Mouse (Mus musculus) CH12.LX (cell line): Measurements from ENCODE around the gene Nsun2. TPM values are rescaled to one million over a fixed set of nuclear protein-coding genes. Genes with fewer than 3 reads are reported as not detected.

Experiments
- DNase-seq: peaks from one replicate; pipeline ENCODE4 v3.0.0-alpha.2; 2013; ENCODE audit errors: extremely low read depth
- H3K27ac ChIP-seq: 2 replicates; pipeline ENCODE4 v1.5.1; 2012; ENCODE audit warnings: low read depth, mild to moderate bottlenecking, control low read depth, moderate library complexity; ENCODE audit not compliant: insufficient read depth
- H3K27me3 ChIP-seq: replicated peaks from 2 replicates; pipeline ENCODE3; 2012; ENCODE audit warnings: inconsistent platforms
- H3K36me3 ChIP-seq, 2 experiments: replicated peaks in 1 of 2; 2 replicates each; pipeline versions ENCODE3 to v1.6.1; 2012; ENCODE audit warnings: inconsistent platforms in 1 of 2, low read length in 1 of 2, mild to moderate bottlenecking in 1 of 2, mixed read lengths in 1 of 2, moderate library complexity in 1 of 2; ENCODE audit not compliant: control insufficient read depth in 1 of 2, insufficient read depth in 1 of 2
- H3K4me1 ChIP-seq, 2 experiments: 2 replicates each; pipeline ENCODE4 v1.6.1; 2012; ENCODE audit warnings: inconsistent platforms in 1 of 2, moderate library complexity in 1 of 2; ENCODE audit not compliant: insufficient read depth in 2 of 2, control insufficient read depth in 1 of 2
- H3K4me2 ChIP-seq: 2 replicates; pipeline ENCODE4 v1.6.1; 2012; ENCODE audit warnings: low read depth, mild to moderate bottlenecking, control low read depth; ENCODE audit not compliant: poor library complexity, insufficient read depth, severe bottlenecking
- H3K4me3 ChIP-seq, 3 experiments: fragments of 150-350 bp in 1 of 3; sonication (generic) in 1 of 3; replicated peaks in 1 of 3; 2 replicates each; pipeline versions ENCODE3 to v1.5.1; 2011 to 2012; ENCODE audit warnings: low read depth in 2 of 3, low read length in 2 of 3, mild to moderate bottlenecking in 2 of 3, moderate library complexity in 2 of 3, control low read depth in 1 of 3, improper control_type of control experiment in 1 of 3, inconsistent platforms in 1 of 3, mixed read lengths in 1 of 3; ENCODE audit not compliant: poor library complexity in 1 of 3
- H3K79me2 ChIP-seq: replicated peaks from 2 replicates; pipeline ENCODE4 v1.6.1; 2012; ENCODE audit warnings: mild to moderate bottlenecking, moderate library complexity; ENCODE audit not compliant: control insufficient read depth, poor library complexity, insufficient read depth, severe bottlenecking; ENCODE audit errors: extremely low read depth
- H3K9ac ChIP-seq: 2 replicates; pipeline ENCODE4 v1.6.1; 2012; ENCODE audit warnings: low read depth, mild to moderate bottlenecking, control low read depth, moderate library complexity; ENCODE audit not compliant: insufficient read depth
- H3K9me3 ChIP-seq: replicated peaks from 2 replicates; pipeline ENCODE3; 2012; ENCODE audit warnings: low read length, inconsistent platforms, mixed read lengths
- BHLHE40 ChIP-seq: IDR thresholded peaks from 2 replicates; pipeline ENCODE4 v1.6.1; 2011; ENCODE audit warnings: mild to moderate bottlenecking, low read depth, low read length, improper control_type of control experiment
- CHD1 ChIP-seq: IDR thresholded peaks from 2 replicates; pipeline ENCODE4 v1.6.1; 2012; ENCODE audit warnings: low read depth, low read length, improper control_type of control experiment, inconsistent platforms
- CHD2 ChIP-seq: IDR thresholded peaks from 2 replicates; pipeline ENCODE4 v1.6.1; 2011; ENCODE audit warnings: low read length, improper control_type of control experiment
- E2F4 ChIP-seq: IDR thresholded peaks from 2 replicates; pipeline ENCODE4 v1.6.1; 2011; ENCODE audit warnings: low read depth, low read length, improper control_type of control experiment; ENCODE audit not compliant: insufficient replicate concordance
- ELF1 ChIP-seq: IDR thresholded peaks from 2 replicates; pipeline ENCODE4 v1.6.1; 2014; ENCODE audit warnings: low read depth, mild to moderate bottlenecking, inconsistent platforms, low read length, improper control_type of control experiment
- ETS1 ChIP-seq: conservative IDR thresholded peaks from 2 replicates; pipeline ENCODE4 v1.6.1; 2012; ENCODE audit warnings: low read depth, mild to moderate bottlenecking, inconsistent platforms, low read length, improper control_type of control experiment, moderate library complexity
- GABPA ChIP-seq: IDR thresholded peaks from 2 replicates; pipeline ENCODE4 v1.6.1; 2012; ENCODE audit warnings: low read depth, low read length, improper control_type of control experiment, inconsistent platforms; ENCODE audit not compliant: insufficient replicate concordance
- IRF4 ChIP-seq: IDR thresholded peaks from 2 replicates; pipeline ENCODE4 v1.6.1; 2014; ENCODE audit warnings: low read depth, mild to moderate bottlenecking, inconsistent platforms, low read length, improper control_type of control experiment
- JUND ChIP-seq: conservative IDR thresholded peaks from 2 replicates; pipeline ENCODE4 v1.6.1; 2011; ENCODE audit warnings: low read depth, low read length, improper control_type of control experiment
- MAFK ChIP-seq: IDR thresholded peaks from 2 replicates; pipeline ENCODE4 v1.6.1; 2011; ENCODE audit warnings: low read length, improper control_type of control experiment; ENCODE audit not compliant: insufficient replicate concordance
- MAX ChIP-seq: IDR thresholded peaks from 2 replicates; pipeline ENCODE4 v1.6.1; 2011; ENCODE audit warnings: low read length, improper control_type of control experiment
- MAZ ChIP-seq: IDR thresholded peaks from 2 replicates; pipeline ENCODE4 v1.6.1; 2012; ENCODE audit warnings: low read depth, mild to moderate bottlenecking, inconsistent platforms, low read length, improper control_type of control experiment, moderate library complexity
- MEF2A ChIP-seq: IDR thresholded peaks from 2 replicates; pipeline ENCODE4 v1.6.1; 2014; ENCODE audit warnings: low read depth, mild to moderate bottlenecking, inconsistent platforms, low read length, improper control_type of control experiment, borderline replicate concordance
- MXI1 ChIP-seq: IDR thresholded peaks from 2 replicates; pipeline ENCODE4 v1.6.1; 2011; ENCODE audit warnings: mild to moderate bottlenecking, low read depth, low read length, improper control_type of control experiment
- MYC ChIP-seq: IDR thresholded peaks from 2 replicates; pipeline ENCODE4 v1.6.1; 2011; ENCODE audit warnings: low read depth, mild to moderate bottlenecking, improper control_type of control experiment, low read length
- NELFE ChIP-seq: IDR thresholded peaks from 2 replicates; pipeline ENCODE4 v1.6.1; 2011; ENCODE audit warnings: low read depth, low read length, improper control_type of control experiment
- PAX5 ChIP-seq: IDR thresholded peaks from 2 replicates; pipeline ENCODE4 v1.6.1; 2012; ENCODE audit warnings: low read length, inconsistent platforms, mixed read lengths
- POLR2A ChIP-seq: IDR thresholded peaks from 2 replicates; pipeline ENCODE4 v1.6.1; 2011; ENCODE audit warnings: low read depth, mild to moderate bottlenecking, improper control_type of control experiment, low read length
- RAD21 ChIP-seq: IDR thresholded peaks from 2 replicates; pipeline ENCODE4 v1.6.1; 2011; ENCODE audit warnings: low read depth, mild to moderate bottlenecking, low read length, improper control_type of control experiment, moderate library complexity
- RCOR1 ChIP-seq: conservative IDR thresholded peaks from 2 replicates; pipeline ENCODE4 v1.6.1; 2012; ENCODE audit warnings: low read depth, mild to moderate bottlenecking, inconsistent platforms, low read length, improper control_type of control experiment
- SIN3A ChIP-seq: IDR thresholded peaks from 2 replicates; pipeline ENCODE4 v1.6.1; 2012; ENCODE audit warnings: low read length, improper control_type of control experiment, inconsistent platforms
- USF1 ChIP-seq: IDR thresholded peaks from 2 replicates; pipeline ENCODE4 v1.6.1; 2014; ENCODE audit warnings: low read depth, mild to moderate bottlenecking, inconsistent platforms, low read length, improper control_type of control experiment
- USF2 ChIP-seq: conservative IDR thresholded peaks from 2 replicates; pipeline ENCODE4 v1.6.1; 2011; ENCODE audit warnings: low read depth, low read length, improper control_type of control experiment
- ZC3H11A ChIP-seq: IDR thresholded peaks from 2 replicates; pipeline ENCODE4 v1.6.1; 2012; ENCODE audit warnings: low read depth, mild to moderate bottlenecking, inconsistent platforms, low read length, improper control_type of control experiment
- ZKSCAN1 ChIP-seq: IDR thresholded peaks from 2 replicates; pipeline ENCODE4 v1.6.1; 2012; ENCODE audit warnings: low read depth, inconsistent platforms, low read length, improper control_type of control experiment, borderline replicate concordance
- ZMIZ1 ChIP-seq: IDR thresholded peaks from 2 replicates; pipeline ENCODE4 v1.6.1; 2012; ENCODE audit warnings: low read depth, mild to moderate bottlenecking, inconsistent platforms, low read length, improper control_type of control experiment
- dilution Hi-C: fragments of 300-500 bp; cut with MboI; formaldehyde crosslinking; loops from 2 replicates; pipeline ENCODE4 v1.14.3; 2020; ENCODE audit warnings: low sequenced_read_pairs; ENCODE audit not compliant: extremely low pct_unique_long_range_greater_than_20kb, extremely low pct_ligation_motif_present
- in situ Hi-C: fragments of 300-500 bp; cut with MboI; formaldehyde crosslinking; loops from 3 replicates; pipeline ENCODE4 v1.14.3; 2019; ENCODE audit warnings: low sequenced_read_pairs, low pct_ligation_motif_present, low pct_unique_long_range_greater_than_20kb, mixed read lengths
- polyA plus RNA-seq: library from polyadenylated mRNA; unstranded; fragments of >175 nt; gene quantifications from 2 replicates; pipeline ENCODE4 v1.2.1, GENCODE M21; 2012; ENCODE audit warnings: low read depth; ENCODE audit not compliant: insufficient read length
- total RNA-seq, 2 experiments: library from RNA; depleted of rRNA; stranded (reverse); fragments of 300-350 nt in 1 of 2; fragments of >200 nt in 1 of 2; gene quantifications; 2 replicates each; pipeline ENCODE4 v1.2.3; 2012 to 2014

The Nsun2 gene
- total and polyA plus RNA-seq, 3 experiments = 178 to 292 (median 279) TPM

- Histone ChIP-seq H3K27ac (no peak overlapping the region), H3K9me3 (no peaks in the 10 kb centered on the region), H3K79me2 (no peaks in the 10 kb centered on the region), H3K4me1 (peaks cover 0 to 2% of the 10 kb centered on the region in 2 experiments; a peak in 2 of 4 replicates), H3K36me3 (no peaks in the 10 kb centered on the region), H3K4me3 (no peak overlapping the region), H3K9ac (no peak overlapping the region), H3K27me3 (no peaks in the 10 kb centered on the region)
- DNase-seq = no peak
- dilution Hi-C loops = no loop called here
- in situ Hi-C loops = no loop called here
- no peak for TF ChIP-seq USF1
- TF ChIP-seq ELF1 = no peak
- TF ChIP-seq MYC = no peak
- TF ChIP-seq GABPA = no peak
- TF ChIP-seq PAX5 = no peak
- TF ChIP-seq MXI1 = no peak
- TF ChIP-seq ETS1 = no peak
- no peak for TF ChIP-seq USF2
- TF ChIP-seq RAD21 = no peak
- no peak for TF ChIP-seq E2F4
- no peak for TF ChIP-seq IRF4
- TF ChIP-seq ZMIZ1 = no peak
- TF ChIP-seq MAX = no peak
- no peak for TF ChIP-seq RCOR1
- no peak for TF ChIP-seq JUND
- TF ChIP-seq CHD2 = no peak
- TF ChIP-seq NELFE = no peak
- TF ChIP-seq ZKSCAN1 = no peak
- TF ChIP-seq, all 38 proteins: peak for 0
- no peak overlapping the region for H3K4me2 ChIP-seq
Measured at GRCm38 (mm10) chr13:69569201-69569600, 35.7 kb downstream of the Nsun2 start.

DNA sequence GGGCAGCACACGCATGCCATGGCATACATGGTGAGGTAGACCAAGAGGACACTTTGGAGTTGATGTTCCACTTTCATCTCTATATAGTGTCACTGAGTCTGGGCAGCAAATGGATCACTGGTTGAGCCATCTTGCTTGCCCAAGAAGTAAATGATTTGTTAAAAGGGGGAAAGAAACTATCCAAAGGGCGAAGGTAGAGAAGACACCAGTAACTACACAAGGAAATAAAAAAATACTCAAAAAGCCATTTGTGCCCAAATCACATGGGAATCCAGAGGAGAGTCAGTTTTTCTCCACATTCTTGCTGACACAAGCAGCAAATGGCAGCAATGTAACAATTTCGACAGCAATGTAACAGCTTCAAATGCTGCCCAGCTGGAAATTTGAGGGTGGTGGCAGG is 39.0 kb downstream of the Nsun2 start:
- TF ChIP-seq MEF2A (no peak), BHLHE40 (no peak), MAFK (no peak), PAX5 (no peak), SIN3A (no peak), ELF1 (no peak), NELFE (no peak), CHD1 (no peak), USF1 (no peak), USF2 (no peak), ZC3H11A (no peak), RAD21 (no peak), ZMIZ1 (no peak), GABPA (no peak), RCOR1 (no peak), CHD2 (no peak), POLR2A (no peak), MAZ (no peak), MXI1 (no peak)
- dilution Hi-C loops = no loop called here
- no peaks in the 10 kb centered on the region for H3K27me3 ChIP-seq
- in situ Hi-C loops = no loop called here
- DNase-seq = no peak
- no peaks in the 10 kb centered on the region for H3K36me3 ChIP-seq
- H3K4me1 ChIP-seq = peaks cover 0 to 5% of the 10 kb centered on the region in 2 experiments; a peak in 2 of 4 replicates
- no peaks in the 10 kb centered on the region for H3K79me2 ChIP-seq
- H3K4me3 ChIP-seq = no peak overlapping the region
- H3K9ac ChIP-seq = no peak overlapping the region
- H3K27ac ChIP-seq = no peak overlapping the region
- H3K9me3 ChIP-seq = no peaks in the 10 kb centered on the region
- H3K4me2 ChIP-seq = no peak overlapping the region
